Mouse (Mus musculus) kidney, adult 8-10 months (tissue): ENCODE results near the gene Fbln2.
A peak's percentile ranks its signal among the peaks of the same experiment; 100 is the strongest.

Experiments
- DNase-seq, 2 experiments: peaks; one replicate each; pipeline ENCODE4 v3.0.0; 2022

Gene Fbln2

DNA sequence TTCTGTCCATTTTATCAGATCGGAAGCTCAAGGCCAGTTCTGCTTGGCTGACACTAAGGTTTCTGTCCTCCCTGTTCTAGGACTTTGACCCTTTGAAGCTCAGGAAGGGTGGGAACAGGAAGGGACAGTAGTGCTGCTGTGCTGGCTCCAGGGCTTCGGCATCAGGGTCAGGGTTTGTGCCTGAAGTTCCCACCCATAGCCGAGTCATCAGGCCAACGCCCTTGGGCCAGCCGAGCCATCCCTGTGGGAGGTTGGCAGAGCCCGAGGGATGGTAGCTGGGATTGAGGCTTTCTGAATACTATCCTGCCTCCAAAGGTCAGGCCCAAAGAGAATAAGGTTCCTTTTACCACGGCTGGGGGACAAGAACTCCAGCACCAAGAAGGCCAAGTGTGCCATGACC lies 70.8 kb downstream of the Fbln2 start:
- no peak for DNase-seq

DNA sequence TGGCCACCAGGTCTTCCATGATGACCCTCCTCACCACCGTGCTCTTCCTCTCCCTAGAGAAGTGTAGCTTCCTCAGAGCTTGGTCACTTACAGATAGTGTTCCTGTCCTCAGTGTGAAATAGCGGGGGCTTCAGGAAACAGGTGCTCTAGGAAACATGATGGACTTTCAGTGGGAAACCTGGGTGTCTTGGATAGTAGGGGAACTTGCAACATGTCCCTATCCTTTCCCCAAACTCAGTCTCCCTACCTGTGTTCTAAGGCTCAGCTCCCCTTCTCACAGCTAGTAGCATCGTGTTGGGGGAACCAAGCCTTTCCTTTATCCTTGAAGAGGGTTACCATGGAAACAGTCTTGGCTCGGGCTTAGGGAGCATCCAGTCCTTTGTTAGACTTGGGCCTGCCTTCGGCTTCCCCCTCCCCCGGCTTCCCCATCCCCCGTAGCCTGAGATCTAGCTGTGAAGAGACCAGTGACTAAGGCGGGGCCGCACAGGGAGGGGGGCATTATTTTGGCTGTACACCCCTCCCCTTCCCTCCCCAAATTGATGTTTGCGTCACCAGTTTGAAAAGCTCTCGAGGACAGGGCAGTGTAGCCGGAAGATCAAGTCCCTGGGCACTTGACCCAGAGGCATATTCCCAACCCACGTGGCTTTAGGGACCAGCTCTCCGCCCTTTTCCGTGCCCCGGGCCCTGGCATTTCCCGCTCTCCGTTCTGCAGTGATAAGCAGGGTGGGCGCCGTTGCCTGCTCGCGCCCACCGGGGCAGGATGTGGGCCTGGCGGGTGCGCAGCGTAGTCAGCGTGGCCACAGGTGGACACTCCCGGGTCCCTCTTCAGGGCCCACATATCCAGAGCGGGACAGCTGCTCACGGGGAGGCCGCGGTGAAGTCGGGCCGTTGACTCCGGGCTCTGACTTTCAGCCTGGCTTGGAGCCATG lies 72.5 kb downstream of the Fbln2 start:
- DNase-seq: no peak

DNA sequence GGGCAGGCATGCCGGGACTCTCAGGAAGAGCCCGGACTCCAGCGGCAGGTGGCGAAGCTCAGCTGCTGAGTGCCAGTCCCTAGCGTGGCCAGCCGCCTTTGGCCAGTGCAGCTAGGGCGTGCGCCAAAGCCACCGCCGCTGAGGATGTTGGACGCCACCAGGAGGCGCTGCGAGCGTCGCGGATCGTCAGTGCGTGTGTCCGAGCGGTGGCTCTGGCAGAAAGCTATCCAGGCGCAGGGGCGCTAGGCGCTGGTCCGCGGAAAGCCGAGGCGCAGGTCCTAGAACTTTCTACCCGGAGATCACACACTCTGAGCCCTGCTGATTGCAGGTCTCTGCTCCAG lies 73.2 kb downstream of the Fbln2 start:
- peak; percentile 62 to 81 for DNase-seq

DNA sequence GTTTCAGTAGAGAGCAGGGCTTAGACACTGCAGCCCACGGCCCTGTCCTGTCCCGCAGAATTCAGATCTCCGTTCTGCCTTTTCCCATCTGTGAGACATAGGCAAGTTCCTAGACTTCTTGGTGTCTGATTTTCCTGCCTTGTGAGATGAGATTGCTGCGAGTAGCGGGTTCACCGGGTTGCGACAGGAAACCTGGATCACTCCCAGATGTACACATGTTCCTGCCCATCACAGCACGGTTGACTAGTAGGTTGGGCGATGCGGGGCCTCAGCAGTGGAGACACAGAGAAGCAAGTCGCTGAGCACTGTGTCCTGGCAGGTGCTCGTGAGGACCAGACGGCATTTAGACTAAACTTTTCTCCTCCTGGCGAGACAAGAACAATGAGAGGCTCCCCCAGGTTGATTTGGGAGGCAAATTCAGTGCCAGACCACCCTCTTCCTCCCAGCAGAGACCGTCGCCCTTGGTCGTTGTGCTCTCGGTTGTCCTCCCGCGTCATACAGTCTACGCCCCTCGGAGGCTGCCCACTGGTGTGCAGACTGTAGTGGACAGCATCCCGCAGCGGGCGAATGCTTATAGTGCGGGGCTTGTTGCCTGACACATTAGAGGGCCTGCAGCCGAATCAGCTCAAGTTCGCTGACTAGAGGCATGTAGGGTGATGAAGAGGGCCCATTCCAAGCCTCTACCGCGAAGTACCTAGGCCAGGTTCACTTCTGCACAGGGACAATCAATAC lies 73.7 kb downstream of the Fbln2 start:
- no peak for DNase-seq

DNA sequence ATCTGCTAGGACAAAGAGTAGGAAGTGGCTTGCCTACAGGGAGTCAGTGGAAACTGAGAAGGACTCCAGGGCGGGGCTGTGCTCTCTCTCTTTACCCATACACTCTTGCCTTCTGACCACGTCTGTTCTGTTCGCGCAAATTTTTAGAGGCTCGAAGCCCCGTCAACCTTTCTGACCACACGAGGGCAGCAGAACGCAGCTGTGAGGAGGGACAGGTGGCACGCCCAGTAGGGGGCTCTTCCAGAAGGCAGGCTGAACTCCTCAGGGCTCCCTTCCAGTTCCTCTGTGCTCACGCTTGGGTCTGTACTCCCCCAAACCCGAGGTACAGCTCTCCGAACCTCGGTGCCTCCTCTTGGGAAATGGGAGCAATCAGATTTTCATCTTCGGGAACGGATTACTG lies 74.4 kb downstream of the Fbln2 start:
- peak; percentile 38 to 72 for DNase-seq

DNA sequence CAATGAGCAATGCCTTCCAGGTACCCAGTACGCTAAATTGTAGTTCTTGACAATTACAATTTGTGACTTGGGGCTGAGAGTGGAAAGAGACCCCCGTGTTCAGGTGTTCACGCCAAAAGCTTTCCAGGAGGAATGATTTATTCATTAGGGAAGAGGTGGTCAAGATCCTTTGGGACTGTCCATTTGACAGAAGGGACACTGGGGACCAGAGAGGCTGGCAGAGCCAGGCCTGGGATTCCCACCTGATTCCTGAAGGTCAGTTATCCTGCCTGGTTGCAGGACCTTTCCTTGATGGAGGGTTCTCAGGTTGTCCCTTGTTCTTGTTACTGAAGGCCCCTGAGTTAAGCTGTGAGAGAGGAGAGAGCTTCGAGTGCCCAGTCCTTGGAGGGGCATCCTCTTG lies 74.9 kb downstream of the Fbln2 start:
- no peak for DNase-seq

DNA sequence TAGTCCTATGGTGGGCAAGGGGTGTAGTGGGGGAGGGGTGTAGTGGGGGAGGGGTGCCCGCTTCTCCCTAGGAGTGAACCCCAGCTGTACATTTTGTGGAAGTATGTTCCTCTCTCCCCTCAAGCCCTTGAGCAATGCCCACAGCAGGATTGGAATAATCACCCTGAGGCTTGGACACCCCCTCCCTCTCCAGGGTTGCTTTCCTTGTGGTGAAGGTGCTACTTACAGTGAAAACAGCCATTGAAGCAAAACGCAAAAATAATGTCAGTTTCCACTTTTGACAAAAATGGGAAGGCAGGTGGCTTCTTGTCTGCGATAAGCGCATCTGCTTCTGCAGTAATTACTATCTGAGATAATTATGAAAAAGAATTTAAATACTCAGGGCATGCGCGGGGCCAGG lies 75.4 kb downstream of the Fbln2 start:
- DNase-seq: no peak

DNA sequence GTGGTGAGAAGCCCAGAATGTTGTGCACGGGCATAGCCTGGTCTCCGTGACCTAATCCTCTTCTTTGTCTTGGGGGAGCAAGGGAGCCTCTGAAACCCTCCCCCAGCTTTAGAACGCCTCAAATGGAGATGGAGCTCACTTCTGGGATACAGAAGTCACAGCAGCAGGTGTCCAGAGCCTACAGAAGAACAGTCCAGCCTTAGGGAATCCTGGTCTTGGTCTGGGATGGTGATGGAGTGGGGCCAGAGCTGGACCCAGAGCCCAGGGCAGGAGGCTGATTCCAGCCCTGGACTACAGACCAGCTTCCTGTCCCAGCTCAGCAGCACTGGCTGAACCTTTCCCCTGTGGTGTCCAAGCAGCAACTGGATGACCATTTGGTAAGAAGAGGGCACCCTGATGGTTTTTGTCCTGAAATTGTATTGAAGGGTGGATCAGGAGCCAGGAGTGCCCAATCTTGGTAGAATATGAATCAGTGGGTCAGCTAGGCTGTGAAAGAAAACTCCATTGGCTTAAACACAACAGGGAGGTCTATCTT lies 76.1 kb downstream of the Fbln2 start:
- DNase-seq: no peak

DNA sequence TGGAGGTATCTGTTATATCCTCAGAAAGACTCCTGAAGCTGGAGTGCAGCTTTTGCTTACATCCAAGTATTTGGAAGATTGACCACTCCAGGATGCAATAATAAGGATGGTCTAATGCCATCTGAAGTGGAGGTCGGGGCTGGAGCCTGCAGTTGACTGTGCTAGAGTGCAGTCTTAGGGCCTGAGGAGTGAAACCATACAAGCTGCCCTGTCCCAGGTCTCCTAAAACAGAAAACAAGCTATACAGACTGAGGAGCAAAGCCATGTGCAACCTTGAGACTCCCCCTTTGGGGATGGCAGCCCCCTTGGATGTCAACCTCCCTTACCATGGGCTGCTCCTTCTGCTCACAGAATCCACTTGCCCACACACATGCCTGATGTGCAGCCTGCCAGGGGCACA lies 76.7 kb downstream of the Fbln2 start:
- no peak for DNase-seq

DNA sequence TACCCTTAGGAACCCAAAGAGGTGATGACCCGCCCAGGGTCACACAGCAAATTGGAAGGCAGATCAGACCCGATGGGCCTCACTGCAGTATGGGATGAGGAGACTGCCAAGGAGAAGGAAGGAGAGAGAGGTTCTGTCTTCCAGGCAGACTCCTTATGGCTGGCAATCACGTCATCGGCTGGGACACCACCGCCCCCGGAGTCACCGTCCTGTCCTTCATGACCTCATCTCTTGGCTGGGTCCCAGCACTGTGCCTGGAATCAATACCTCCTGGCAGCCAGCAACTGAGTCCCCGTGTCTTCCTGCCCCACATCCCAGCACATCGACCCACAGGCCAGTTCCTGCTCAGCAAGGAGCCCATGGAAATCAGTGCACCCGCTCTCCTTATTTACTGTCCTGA lies 78.7 kb downstream of the Fbln2 start:
- DNase-seq: no peak

DNA sequence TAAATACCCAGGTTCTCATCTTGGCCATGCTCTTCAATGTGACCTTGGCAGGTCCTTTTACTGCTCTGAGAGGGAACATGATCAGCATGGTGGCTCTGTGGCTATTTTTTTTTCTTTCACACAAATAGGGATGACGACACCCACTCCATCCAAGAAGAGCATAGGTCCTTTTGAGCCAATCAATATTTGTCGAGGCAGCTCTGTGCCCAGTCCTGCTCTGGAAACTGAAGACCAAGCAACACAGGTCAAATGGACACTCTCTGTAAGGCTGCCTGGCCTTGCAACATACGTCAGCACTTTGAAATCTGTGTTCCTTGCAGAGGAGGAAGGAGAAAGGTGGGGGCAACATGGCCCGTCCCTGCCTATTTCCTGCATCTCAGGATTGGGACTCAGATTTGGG lies 83.2 kb downstream of the Fbln2 start:
- no peak for DNase-seq

DNA sequence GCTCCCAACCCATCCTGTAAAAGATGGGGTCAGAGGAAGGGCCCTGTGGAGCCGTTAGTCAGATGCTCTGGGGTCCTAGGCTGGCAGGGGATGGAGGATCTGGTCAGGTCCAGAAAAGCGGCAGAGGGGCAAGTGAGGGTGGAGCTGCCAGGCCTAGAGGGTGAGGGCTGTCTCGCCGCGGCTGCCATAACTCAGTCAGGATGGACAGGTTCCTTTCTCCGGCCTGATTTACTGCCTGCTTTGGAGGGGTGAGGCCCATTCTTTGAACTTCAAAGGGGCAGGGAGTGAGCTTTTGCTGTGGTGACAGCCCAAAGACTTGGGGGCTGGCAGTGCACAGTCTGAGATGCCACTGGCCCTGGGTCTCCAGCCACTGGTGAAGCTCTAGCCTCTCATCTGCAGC lies 86.6 kb downstream of the Fbln2 start:
- DNase-seq: no peak

DNA sequence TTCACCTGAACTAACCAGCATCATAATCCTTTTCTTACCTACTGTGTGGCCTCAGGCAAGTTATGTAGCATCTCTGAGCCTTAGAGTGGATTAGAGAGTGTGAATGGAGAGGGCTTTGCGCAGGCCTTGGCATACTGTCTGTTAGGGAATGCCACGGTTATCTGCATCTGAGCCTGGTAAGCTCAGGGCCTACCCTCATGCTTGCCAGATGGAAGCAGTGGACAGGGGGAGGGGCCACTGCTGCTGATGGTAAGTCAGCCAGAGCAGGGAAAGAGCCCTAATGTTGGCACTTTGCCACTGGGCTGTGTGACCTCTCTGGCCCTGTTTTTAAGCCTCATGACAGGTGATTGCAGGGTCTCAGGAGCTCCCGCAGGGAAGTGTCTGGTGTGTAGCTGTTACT lies 87.8 kb downstream of the Fbln2 start:
- DNase-seq: no peak

DNA sequence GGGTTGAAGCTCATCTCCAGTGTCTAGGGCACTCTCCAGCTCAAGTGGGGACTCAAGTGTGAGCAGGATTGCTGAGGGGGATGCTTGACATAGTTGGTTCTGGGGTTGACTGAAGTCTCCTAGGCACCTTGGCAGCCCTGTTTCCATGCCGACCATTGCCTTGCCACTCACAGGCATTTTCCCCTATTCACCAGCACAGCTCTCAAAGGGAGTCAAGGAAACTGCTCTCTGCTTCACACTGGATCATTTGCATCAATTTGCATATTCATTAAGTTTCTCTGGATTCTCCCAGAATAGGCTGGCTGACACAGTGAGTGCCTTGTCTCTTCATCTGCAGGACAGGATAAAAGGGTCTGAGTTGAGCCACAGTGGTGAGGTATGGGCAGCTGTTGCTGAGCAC lies 89.6 kb downstream of the Fbln2 start:
- DNase-seq: no peak

DNA sequence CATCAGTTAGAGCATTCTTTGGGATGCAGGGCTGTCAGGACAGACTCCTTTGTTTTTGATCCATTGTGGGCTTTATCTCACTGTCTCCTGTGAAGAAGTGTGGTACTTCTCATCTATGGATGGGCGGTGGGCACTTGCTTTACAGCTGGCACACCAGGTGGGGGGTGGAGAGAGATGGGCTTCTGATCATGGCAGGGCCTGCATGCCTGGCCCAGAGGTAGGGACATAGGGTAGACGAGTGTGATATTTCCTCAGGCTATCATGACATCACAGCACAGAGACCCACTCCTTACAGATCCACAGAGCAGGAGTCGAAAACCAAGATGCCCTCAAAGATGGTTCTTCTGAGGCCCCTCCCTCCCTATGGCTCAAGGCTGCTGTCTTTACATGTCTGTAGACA lies 90.1 kb downstream of the Fbln2 start:
- DNase-seq: no peak

DNA sequence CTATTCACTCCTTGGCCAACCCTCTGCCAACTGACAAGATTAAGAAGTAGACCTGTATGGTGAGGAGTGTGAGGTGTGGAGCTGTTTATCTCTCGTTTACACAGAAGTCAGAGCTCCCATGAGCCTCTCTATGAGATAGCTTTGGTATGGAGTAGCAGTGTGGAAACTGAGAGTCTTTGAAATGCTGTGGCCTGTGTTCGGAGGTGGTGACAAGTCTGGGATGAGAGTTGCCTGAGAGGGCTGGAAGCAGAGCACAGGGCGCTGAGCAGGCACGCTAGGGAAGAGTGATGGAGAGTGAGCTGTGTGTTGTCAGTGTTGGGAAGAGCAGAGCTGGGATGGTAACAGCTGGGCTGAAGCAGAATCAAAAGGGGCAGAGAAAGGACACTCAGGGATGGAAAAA lies 91.9 kb downstream of the Fbln2 start:
- DNase-seq: no peak

DNA sequence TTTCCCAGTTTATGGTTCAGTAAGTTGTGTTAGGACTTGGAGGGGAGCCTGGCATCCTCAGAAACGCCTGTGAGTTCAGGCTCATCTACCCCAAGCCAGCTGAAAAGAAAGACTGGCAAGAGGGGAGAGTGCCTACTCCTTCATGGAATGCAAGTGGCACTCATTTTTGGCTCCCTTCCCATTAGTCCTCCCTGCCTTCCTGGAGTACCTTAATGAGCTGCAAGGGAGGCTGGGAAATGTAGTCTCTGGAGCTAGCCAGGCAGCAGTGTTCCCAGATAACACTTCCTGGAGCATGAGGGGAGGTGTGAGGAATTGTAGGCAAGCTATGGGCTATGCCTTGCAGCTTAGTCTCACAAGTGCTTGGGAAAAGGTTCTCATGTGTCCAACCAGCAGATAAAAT lies 95.7 kb downstream of the Fbln2 start:
- DNase-seq: peak; percentile 11 to 22

DNA sequence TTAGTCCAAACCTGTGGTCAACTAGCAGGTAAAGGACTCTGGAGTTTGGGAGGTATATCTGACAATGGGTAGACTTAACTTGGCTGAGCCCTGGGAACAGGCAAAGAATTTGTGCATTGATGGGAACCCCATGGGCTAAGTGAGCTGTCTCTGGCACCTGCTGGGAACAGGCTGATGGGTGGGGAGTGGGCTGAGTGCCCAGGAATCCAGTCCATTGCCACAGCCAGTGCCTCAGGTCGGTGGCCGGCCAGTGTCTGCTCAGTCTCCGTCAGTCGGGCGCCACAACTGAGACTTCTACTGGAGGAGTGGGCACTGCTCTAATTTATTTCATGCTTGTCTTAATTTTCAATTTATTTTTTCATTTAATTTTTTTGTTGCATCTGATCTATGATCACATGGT lies 98.9 kb downstream of the Fbln2 start:
- DNase-seq: no peak

DNA sequence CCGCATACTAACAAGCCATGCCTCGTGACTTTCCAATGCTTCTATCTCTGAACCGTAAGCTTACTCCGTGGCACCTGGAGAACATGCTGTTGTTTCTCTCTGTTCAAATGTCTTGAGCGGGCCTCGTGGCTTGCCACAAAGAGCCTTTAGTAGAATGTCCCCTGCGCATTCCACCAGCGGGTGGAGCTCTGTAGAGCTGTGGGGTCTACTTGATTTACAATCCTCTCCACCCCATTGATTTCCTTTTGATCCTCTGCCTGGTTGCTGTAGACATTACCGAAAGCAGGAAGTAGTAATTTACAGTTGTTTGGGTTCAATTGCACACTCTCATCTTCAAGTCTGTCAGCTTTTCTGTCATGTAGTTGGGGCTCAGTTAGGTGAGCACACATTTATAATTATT lies 100.2 kb downstream of the Fbln2 start:
- DNase-seq: no peak
